Mouse (Mus musculus): Measurements from ENCODE around the gene Repin1.
A peak's percentile ranks its signal among the peaks of the same experiment; 100 is the strongest.

The Repin1 gene

GRCm38 (mm10) chr6:48626984-48627383 lies 33.3 kb downstream of the Repin1 start:
- peak; percentile 41 for DNase-seq

- DNase-seq: no peak
Measured at GRCm38 (mm10) chr6:48627511-48627924, 33.8 kb downstream of the Repin1 start.

- no peak for DNase-seq
Measured at GRCm38 (mm10) chr6:48628377-48628776, 34.7 kb downstream of the Repin1 start.

- DNase-seq: no peak
Measured at GRCm38 (mm10) chr6:48628808-48629660, 35.4 kb downstream of the Repin1 start.

- no peak for DNase-seq
Measured at GRCm38 (mm10) chr6:48629661-48630034, 36.0 kb downstream of the Repin1 start.

GRCm38 (mm10) chr6:48630831-48631230 lies 37.1 kb downstream of the Repin1 start:
- DNase-seq: no peak

- no peak for DNase-seq
Measured at GRCm38 (mm10) chr6:48635105-48635504, 41.4 kb downstream of the Repin1 start.

GRCm38 (mm10) chr6:48636515-48636914 lies 42.8 kb downstream of the Repin1 start:
- no peak for DNase-seq

GRCm38 (mm10) chr6:48637811-48638500 lies 44.3 kb downstream of the Repin1 start:
- no peak for DNase-seq

- DNase-seq: no peak
Measured at GRCm38 (mm10) chr6:48638553-48638952, 44.9 kb downstream of the Repin1 start.

GRCm38 (mm10) chr6:48641391-48641790 lies 47.7 kb downstream of the Repin1 start:
- DNase-seq: no peak

- DNase-seq: no peak
Measured at GRCm38 (mm10) chr6:48642764-48643292, 49.1 kb downstream of the Repin1 start.

- DNase-seq: peak; percentile 65
Measured at GRCm38 (mm10) chr6:48645660-48646308, 52.1 kb downstream of the Repin1 start.

- DNase-seq: no peak
Measured at GRCm38 (mm10) chr6:48646309-48646690, 52.6 kb downstream of the Repin1 start.

GRCm38 (mm10) chr6:48646995-48647394 lies 53.3 kb downstream of the Repin1 start, which contains the start of gene Gimap8:
Gene Gimap8 (plus strand): TSS chr6:48647234.
- peak; percentile 52 for DNase-seq

- no peak for DNase-seq
Measured at GRCm38 (mm10) chr6:48647611-48648010, 53.9 kb downstream of the Repin1 start.

All from liver (tissue).